Mouse (Mus musculus) kidney, postnatal 14 days (tissue): ENCODE results near the gene Pik3ca.
"Not testable (repeated sequence)": the region's sequence is repeated elsewhere in the genome, so short reads cannot be mapped to it uniquely, and the experiment has no call there.

Experiments
- DNase-seq: peaks from one replicate; pipeline ENCODE4 v3.0.0; 2022; ENCODE audit warnings: mixed read lengths

Gene Pik3ca

GRCm38 (mm10) chr3:32402990-32403885 is 5.8 kb downstream of the Pik3ca start:
- no peak for DNase-seq

- no peak for DNase-seq
Measured at GRCm38 (mm10) chr3:32405699-32406098, 8.2 kb downstream of the Pik3ca start.

DNA sequence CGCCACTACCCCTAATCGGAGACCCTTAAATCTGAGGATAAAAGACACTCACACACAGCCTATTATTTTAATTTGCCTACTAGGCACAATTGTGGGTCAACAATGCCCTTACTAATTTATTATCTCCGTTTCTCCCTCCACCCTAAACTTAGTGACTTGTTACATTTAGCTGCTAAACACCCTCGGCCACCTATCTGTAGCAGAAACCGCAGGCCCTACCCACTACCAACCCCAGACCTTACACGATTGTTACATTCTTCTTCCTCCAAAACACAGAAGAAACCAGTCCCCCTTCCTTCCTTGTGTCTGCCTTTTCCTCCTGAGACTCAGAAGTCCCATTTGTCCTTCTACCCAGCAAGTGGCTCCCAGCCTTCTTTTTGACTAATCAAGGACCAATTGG is 9.3 kb downstream of the Pik3ca start:
- DNase-seq = no peak

DNA sequence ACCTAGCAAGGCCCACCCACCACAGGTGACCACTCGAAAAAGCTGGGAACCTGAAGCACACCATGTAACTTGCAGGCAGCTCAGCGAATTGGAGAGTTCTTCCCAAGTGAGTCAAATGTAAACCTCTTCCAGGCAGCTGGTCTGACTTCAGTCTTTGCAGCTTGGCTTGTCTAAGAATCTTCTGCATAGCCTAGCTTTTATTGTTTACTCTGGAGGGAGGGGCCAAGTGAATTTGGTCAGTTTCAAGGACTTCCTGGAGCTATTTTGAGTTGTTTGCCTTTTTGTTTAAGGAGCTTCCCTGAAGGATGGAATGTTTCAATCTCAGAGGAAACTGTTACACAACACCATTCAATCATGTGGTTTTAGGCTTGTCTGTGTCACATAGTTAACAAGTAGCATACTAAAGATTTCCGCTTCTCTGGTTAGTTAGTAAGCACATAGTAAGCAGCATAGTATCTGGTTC is 11.4 kb downstream of the Pik3ca start:
- no peak for DNase-seq

- DNase-seq = no peak
Measured at GRCm38 (mm10) chr3:32412502-32413044, 15.1 kb downstream of the Pik3ca start.

- no peak for DNase-seq
Measured at GRCm38 (mm10) chr3:32414381-32414780, 16.9 kb downstream of the Pik3ca start.

- DNase-seq = no peak
Measured at GRCm38 (mm10) chr3:32415370-32416309, 18.2 kb downstream of the Pik3ca start.

DNA sequence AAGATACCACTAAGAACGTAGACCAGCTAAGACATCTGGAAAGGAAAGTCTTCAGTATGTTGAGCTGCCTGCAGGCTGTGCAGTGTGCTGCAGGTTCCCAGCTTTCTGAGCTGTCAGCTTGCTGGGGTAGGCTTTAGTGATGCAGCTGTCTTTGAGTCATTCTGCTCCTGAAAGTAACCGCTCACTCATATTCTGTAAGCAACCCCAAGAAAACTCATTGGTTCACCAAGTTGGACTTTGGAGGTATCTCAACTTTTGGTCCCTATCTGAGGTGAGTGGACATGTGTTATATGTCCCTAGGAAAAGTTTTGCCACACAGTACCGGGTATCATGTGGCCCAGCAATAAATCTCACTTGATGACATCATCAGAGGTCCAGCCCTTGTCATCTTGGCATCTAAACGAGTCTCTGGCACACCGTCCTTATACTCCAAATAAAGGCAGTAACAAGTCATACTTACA is 20.3 kb downstream of the Pik3ca start:
- no peak for DNase-seq

DNA sequence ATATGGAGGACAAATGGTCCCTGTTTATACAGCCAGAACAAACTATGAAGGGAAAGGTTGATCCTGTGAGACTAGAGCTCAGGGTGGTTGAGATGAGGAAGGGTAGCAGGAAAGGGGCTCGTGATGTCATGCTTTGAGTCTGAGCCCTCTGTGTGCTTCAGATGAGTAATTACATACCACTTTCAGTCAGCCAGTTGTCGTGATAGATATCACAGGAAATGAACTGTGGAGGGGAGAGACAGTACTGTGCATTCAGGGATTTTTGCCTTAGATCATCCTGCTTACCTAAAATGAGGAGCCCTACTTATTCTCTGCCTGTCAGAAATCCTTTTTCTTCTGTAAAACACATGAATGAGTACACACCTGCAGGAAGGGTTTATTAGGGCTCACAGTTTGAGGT is 22.4 kb downstream of the Pik3ca start:
- no peak for DNase-seq

DNA sequence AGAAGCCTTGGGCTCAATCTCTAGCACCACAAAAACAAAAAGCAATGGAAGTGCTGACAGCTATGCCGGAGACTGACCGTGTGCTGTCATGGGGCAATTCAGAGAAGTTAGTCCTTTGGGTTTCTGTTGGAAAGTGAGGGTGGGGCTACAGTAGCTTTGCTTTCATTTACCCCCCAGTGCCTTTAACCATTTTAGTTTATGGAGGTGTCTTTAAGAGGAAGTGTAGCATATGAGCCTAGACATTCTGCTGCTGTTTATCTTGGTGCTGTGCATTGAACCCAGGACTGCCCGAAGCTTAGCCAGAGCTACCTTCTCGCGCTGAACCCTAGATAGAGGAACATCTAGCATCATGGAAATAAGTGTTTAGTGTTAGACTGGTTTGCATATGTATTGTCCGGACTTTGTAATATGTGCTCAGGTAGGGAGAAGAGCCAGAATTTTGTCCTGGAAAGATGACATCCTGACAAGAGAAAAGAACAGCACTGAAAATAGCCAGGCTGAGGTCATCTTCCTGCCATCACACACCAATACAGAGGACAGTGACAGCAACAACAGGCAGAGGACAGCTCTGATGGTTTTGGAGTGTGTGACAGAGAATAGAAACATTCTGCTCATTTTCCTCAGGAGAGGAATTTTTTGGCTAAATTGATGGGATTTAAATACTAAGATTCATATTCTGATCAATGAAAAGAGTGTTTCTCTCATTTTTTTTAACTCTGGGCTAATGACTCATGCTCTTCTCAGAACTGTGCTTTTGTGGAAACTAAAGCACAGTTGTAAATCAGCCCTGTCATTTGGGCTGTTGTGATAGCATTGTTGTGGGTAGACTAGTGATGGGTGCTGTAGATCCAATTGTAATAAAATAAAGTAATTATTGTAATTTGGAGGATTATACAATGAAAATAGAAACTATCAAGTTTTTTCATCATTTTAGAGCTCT is 23.9 kb downstream of the Pik3ca start:
- DNase-seq = no peak

GRCm38 (mm10) chr3:32427695-32428094 is 30.2 kb downstream of the Pik3ca start:
- DNase-seq = no peak

DNA sequence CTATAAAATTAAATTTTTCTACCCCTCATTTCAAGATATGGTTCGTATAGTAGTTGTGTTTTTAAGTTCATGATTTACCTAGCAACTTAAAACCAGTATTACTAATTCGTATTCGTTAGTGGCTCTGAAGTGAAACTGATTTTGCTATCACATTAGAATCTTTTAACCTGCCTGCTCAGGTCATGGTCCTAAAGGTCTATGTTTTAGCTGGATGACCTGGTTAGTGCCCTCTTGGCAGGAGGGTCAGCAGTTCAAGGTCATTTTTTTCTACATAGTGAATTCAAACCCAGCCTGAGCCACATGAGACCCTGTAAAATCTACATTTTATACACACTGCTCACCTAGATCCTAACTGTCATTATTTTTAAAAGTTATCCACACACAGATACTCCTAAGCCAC is 30.9 kb downstream of the Pik3ca start:
- DNase-seq = no peak

- peak; percentile 84 for DNase-seq
Measured at GRCm38 (mm10) chr3:32428921-32429320, 31.4 kb downstream of the Pik3ca start.

DNA sequence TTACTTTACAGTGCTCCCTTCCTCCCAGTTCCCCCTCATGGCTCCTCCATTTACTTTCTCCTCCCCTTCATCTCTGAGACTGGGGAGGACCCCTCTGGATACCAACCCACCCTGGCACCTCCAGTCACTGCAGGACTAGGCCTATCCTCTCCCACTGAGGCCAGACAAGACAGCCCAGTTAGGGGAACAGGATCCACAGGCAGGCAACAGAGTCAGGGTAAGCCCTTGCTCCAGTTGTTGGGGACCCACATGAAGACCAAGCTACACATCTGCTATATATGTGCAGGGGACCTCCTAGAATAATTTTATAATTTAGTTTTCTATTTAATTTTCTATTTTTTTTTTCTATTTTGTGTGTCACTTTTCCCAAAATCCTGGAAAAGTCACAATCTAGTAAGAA is 31.9 kb downstream of the Pik3ca start:
- not testable (repeated sequence) for DNase-seq

DNA sequence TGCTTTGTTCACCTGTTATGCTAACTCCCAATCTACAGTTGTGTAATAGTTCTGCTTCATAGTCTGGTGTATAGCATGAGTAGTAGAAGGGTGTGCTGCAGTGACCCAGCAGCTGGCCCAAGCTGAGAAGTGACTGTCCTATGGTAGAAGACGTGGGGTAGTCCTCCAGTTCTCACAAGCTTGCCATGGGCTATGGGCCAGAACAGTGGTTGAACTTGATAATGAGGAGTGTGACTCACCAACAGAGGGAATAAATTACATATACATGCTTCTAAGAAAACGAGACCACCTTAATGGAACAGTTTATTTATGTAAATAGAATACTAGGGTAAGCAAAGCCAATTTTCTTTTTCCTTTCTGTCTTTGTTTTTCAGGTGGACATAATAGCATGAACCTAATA is 32.9 kb downstream of the Pik3ca start:
- DNase-seq = no peak

GRCm38 (mm10) chr3:32434016-32434415 is 36.5 kb downstream of the Pik3ca start:
- no peak for DNase-seq

GRCm38 (mm10) chr3:32436101-32436500 is 38.6 kb downstream of the Pik3ca start:
- DNase-seq = no peak

DNA sequence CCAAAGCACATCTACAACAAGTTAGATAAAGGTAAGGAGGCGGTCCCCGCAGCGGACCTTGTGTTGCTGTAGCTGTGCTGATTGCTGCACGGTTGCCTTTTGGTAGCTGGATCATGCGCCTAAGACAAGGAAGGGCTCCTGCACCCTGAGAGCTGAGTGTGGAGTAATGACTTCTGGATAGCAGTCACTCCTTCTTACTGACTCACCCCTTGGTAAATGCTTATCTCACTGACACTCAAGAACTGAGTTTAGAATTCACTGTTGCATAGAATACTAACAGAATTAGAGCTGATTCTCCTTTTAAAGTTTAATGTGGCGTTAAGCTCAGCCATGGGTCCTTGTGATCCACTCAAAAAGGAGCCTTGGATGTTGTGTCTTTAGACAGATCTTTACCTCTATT is 39.8 kb downstream of the Pik3ca start:
- DNase-seq = no peak

- DNase-seq = no peak
Measured at GRCm38 (mm10) chr3:32437820-32438219, 40.3 kb downstream of the Pik3ca start.

GRCm38 (mm10) chr3:32438716-32439115 is 41.2 kb downstream of the Pik3ca start:
- DNase-seq = no peak

- no peak for DNase-seq
Measured at GRCm38 (mm10) chr3:32441710-32442109, 44.2 kb downstream of the Pik3ca start.
